Mouse (Mus musculus) erythroblast, embryonic 14.5 days (primary cell): ENCODE results near the gene Flvcr2. TPM values are rescaled to one million over a fixed set of nuclear protein-coding genes. Genes with fewer than 3 reads are reported as not detected.

Source experiments
- H3K27me3 ChIP-seq: 2 replicates; pipeline ENCODE4 v1.6.1; 2012; ENCODE audit warnings: inconsistent platforms; ENCODE audit not compliant: control insufficient read depth
- H3K36me3 ChIP-seq: 2 replicates; pipeline ENCODE4 v1.6.1; 2012; ENCODE audit warnings: mild to moderate bottlenecking, inconsistent platforms; ENCODE audit not compliant: control insufficient read depth
- H3K4me1 ChIP-seq: 2 replicates; pipeline ENCODE4 v1.6.1; 2012; ENCODE audit warnings: inconsistent platforms; ENCODE audit not compliant: control insufficient read depth
- H3K4me3 ChIP-seq: replicated peaks from 2 replicates; pipeline ENCODE3; 2012; ENCODE audit warnings: moderate library complexity, mild to moderate bottlenecking, inconsistent platforms
- H3K9me3 ChIP-seq: 2 replicates; pipeline ENCODE4 v1.6.1; 2012; ENCODE audit warnings: low read length, inconsistent platforms, mixed read lengths; ENCODE audit not compliant: control insufficient read depth
- GATA1 ChIP-seq: IDR thresholded peaks from 2 replicates; pipeline ENCODE4 v1.6.1; 2012; ENCODE audit warnings: low read length, inconsistent platforms, mixed read lengths
- TAL1 ChIP-seq: IDR thresholded peaks from 3 replicates; pipeline ENCODE4 v1.6.1; 2012; ENCODE audit warnings: low read length, inconsistent platforms, mixed read lengths
- polyA plus RNA-seq: library from polyadenylated mRNA; stranded (reverse); fragments of >175 nt; gene quantifications from 2 replicates; pipeline ENCODE4 v1.2.3, GENCODE M21; 2012

Flvcr2 gene
- polyA plus RNA-seq, 1 experiment: not detected

DNA sequence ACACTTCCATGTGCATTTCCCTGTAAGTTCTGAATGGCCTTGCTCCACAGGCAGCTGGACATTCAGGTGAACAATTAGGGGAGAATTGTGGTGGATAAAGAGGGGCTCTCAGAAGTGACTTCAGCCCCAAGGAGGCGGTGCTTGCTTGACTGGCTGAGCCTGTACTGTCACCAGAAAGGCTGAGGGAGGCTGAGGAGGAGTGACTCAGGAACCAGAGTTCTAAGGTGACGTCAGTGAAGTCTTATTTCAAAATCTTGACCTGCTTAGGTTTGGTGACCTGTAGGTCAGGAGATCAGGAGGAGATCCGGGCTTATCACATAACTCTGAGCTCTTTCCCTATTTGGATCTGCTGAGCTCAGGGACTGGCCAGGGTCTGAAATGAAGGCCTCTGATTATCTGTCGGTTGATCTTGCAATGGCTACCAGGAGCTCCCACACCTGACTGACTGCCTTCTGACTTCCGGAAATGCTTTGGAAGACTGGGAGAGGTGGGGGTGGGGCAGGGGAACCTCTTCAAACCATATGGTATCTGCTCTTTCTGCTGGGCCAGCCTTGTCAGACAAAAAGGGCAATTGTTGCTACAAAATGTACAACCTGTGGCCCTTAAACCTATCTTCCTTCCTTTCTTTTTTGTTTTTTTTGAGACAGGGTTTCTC, 8.4 kb downstream of the Flvcr2 start:
- TF ChIP-seq GATA1 (no peak), TAL1 (no peak)
- Histone ChIP-seq H3K4me1 (no peaks in the 10 kb centered on the region), H3K4me3 (no peak overlapping the region), H3K27me3 (no peaks in the 10 kb centered on the region), H3K36me3 (no peaks in the 10 kb centered on the region), H3K9me3 (no peaks in the 10 kb centered on the region)

DNA sequence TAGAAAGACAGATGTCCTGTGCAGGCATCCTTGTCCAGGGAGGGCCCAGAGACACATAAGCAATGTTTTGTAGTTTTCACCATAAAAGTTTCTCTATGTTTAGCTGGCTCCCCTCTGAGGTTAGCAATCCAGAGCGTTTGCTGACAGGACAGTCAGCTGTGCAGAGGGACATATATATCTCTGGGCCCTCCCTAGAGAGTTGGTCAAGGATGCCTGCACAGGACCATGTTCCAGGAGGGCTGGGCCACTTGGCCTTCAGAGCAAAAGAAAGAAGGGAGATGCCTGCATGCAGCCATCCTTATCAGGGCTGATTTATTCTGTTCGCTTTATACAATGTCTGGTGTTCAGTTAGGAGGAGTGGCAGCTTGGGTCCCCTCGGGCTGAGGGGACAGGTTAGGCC, 10.1 kb downstream of the Flvcr2 start:
- H3K9me3 ChIP-seq: no peaks in the 10 kb centered on the region
- no peaks in the 10 kb centered on the region for H3K4me1 ChIP-seq
- H3K36me3 ChIP-seq: no peaks in the 10 kb centered on the region
- H3K27me3 ChIP-seq: no peaks in the 10 kb centered on the region
- H3K4me3 ChIP-seq: no peak overlapping the region
- TF ChIP-seq TAL1 (no peak), GATA1 (no peak)

DNA sequence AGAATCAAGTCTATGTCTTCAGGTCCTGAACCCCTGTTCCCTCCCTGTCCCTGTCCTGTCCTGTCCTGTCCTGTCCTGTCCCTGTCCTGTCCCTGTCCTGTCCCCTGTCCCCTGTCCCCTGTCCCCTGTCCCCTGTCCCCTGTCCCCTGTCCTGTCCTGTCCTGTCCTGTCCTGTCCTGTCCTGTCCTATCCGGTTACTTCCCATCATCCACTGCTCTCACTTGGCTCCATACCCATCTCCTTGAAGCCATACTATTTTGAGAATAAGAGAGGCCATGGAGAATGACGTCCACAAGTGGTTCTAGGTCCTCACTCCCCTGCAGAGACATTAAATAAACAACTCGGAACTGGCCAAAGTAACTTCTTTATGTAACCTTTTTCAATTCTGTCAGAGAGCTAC, 10.7 kb downstream of the Flvcr2 start:
- no peak overlapping the region for H3K4me3 ChIP-seq
- no peaks in the 10 kb centered on the region for H3K9me3 ChIP-seq
- no peaks in the 10 kb centered on the region for H3K27me3 ChIP-seq
- TF ChIP-seq TAL1 (no peak), GATA1 (no peak)
- no peaks in the 10 kb centered on the region for H3K4me1 ChIP-seq
- H3K36me3 ChIP-seq: no peaks in the 10 kb centered on the region

GRCm38 (mm10) chr12:85758741-85759140, 12.4 kb downstream of the Flvcr2 start:
- H3K27me3 ChIP-seq: no peaks in the 10 kb centered on the region
- no peak overlapping the region for H3K4me3 ChIP-seq
- no peaks in the 10 kb centered on the region for H3K4me1 ChIP-seq
- no peaks in the 10 kb centered on the region for H3K36me3 ChIP-seq
- H3K9me3 ChIP-seq: no peaks in the 10 kb centered on the region
- TF ChIP-seq GATA1: no peak
- no peak for TF ChIP-seq TAL1

GRCm38 (mm10) chr12:85761471-85761870, 15.1 kb downstream of the Flvcr2 start:
- H3K4me1 ChIP-seq: no peaks in the 10 kb centered on the region
- no peaks in the 10 kb centered on the region for H3K9me3 ChIP-seq
- TF ChIP-seq GATA1 (no peak), TAL1 (no peak)
- H3K36me3 ChIP-seq: no peaks in the 10 kb centered on the region
- no peaks in the 10 kb centered on the region for H3K27me3 ChIP-seq
- H3K4me3 ChIP-seq: no peak overlapping the region

DNA sequence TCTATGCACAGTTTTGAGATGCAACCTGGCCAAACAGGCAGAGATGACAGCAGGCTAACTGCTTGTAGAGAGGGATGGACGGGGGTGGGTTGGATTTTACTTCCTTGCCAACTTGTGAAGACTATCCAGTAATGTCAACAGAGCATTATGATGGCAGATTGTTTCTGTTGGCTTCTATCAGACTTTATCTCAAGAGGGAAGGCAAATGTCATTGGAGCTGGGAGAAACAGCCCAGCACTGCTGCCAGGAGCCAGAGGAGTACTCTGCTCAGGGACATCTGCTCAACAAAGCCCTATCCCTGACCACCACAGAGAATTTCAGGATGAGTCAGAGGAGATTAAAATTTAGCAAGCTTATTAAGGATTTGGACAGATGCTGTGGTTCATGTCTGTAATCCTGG, 18.3 kb downstream of the Flvcr2 start:
- no peak for TF ChIP-seq TAL1
- TF ChIP-seq GATA1: no peak
- H3K4me1 ChIP-seq: no peaks in the 10 kb centered on the region
- H3K27me3 ChIP-seq: no peaks in the 10 kb centered on the region
- H3K4me3 ChIP-seq: no peak overlapping the region
- H3K36me3 ChIP-seq: no peaks in the 10 kb centered on the region
- no peaks in the 10 kb centered on the region for H3K9me3 ChIP-seq

- TF ChIP-seq TAL1 (no peak), GATA1 (no peak)
- H3K4me3 ChIP-seq: no peak overlapping the region
- no peaks in the 10 kb centered on the region for H3K27me3 ChIP-seq
- no peaks in the 10 kb centered on the region for H3K36me3 ChIP-seq
- H3K9me3 ChIP-seq: no peaks in the 10 kb centered on the region
- H3K4me1 ChIP-seq: no peaks in the 10 kb centered on the region
These were observed 19.9 kb downstream of the Flvcr2 start for GRCm38 (mm10) chr12:85766287-85766686.

- Histone ChIP-seq H3K27me3 (no peaks in the 10 kb centered on the region), H3K4me3 (no peak overlapping the region), H3K9me3 (no peaks in the 10 kb centered on the region), H3K4me1 (no peaks in the 10 kb centered on the region), H3K36me3 (no peaks in the 10 kb centered on the region)
- no peak for TF ChIP-seq TAL1
- no peak for TF ChIP-seq GATA1
These were observed 21.4 kb downstream of the Flvcr2 start for GRCm38 (mm10) chr12:85767750-85768149.

DNA sequence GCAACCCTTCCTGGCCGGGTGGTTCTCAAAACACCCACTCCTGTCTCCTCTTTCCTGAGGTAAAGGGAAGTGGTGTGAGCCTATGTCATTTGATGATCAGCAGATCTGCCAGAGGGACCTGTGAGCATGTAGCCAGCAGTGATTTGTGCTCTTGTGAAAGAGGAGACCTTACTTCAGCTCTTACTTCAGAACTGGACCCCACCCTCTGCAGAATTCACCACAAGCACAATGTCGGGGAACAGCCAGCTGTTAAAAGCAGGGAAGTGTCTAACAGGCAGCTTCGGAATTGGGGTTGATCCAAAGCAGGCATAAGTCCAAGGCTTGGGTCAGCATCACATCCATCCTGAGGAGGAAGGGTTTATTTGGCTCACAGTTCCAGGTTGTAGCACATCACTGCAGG, 25.0 kb downstream of the Flvcr2 start:
- TF ChIP-seq TAL1 (no peak), GATA1 (no peak)
- Histone ChIP-seq H3K4me3 (no peak overlapping the region), H3K27me3 (no peaks in the 10 kb centered on the region), H3K36me3 (no peaks in the 10 kb centered on the region), H3K4me1 (no peaks in the 10 kb centered on the region), H3K9me3 (peaks cover 2% of the 10 kb centered on the region; the same call in 1 of the 2 replicates)

DNA sequence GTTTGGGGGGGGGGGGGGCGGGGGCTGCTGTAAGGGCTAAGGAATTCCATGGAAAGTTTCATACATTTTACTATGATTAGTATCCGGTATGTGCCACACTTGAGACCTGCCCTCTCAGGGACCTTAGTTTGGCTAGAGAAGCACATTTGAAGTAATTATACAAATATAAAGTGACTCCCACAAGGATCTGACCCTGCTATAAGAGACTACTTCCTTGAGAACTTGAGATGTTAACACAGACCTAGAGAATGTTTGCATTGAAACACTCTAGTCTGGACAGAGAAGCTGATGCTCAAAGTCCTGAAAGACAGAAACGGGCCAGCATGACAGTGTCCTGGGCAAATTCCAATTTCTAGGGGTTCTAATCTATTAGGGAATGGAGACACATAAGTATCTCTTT, 32.6 kb downstream of the Flvcr2 start:
- Histone ChIP-seq H3K27me3 (no peaks in the 10 kb centered on the region), H3K4me1 (no peaks in the 10 kb centered on the region), H3K4me3 (no peak overlapping the region), H3K9me3 (no peaks in the 10 kb centered on the region), H3K36me3 (no peaks in the 10 kb centered on the region)
- TF ChIP-seq TAL1 (no peak), GATA1 (no peak)
